Mouse (Mus musculus): ENCODE data around the gene Cyp4f39.

Gene Cyp4f39

DNA sequence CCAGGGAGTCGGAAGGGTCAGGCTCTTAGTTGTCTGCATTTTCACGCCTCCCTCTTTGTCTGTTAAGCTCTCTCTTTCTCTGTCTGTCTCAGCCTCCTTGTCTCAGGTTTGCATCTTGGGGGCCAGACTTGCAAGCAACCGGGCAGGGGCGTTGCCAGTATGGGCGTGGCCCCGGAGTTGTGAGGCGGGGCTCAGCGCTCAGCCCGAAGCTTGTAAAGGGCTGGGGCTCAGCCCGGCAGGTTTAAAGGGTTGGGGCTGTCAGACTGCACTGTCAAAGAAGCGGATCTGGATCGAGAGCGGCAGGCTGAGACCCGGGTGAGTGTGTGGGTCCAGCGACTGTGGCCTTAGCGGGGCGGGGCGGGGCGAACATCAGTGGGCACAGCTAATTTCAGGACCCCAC lies at the start of gene Cyp4f39:
Gene Cyp4f39, plus strand, starts transcription at position 242 of the 400 bp plus-strand sequence.
- peak; percentile 32 for DNase-seq (ENCODE audit: low spot score)

- DNase-seq (ENCODE audit: low spot score), result peak; percentile 81
Measured at GRCm38 (mm10) chr17:32402779-32403157, 49.8 kb upstream of the Cyp4f39 start.

DNA sequence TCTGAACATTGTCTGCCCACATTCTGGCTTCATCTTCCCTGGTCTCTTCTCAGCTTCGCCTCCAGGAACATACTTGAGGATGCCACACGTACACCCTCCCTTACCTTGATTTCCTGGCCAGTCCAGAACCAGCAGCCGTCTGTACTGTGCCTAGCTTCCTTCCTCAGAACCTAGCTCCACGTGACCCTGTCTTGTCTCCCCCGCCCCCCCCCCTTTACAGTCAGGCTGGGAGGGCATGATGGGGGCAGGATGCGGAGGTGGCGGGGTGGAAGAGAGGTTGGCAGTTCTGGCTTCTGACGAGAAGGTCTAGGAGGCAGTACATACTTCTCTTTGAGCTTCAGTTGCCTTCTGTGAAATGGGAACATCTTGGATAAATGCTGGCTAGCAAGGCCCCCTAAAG lies 49.1 kb upstream of the Cyp4f39 start, which contains the start of gene Rasal3:
Gene Rasal3, minus strand, starts transcription at position 167 of the 400 bp plus-strand sequence.
- DNase-seq (ENCODE audit: low spot score), result peak; percentile 83

- no peak for DNase-seq (ENCODE audit: low spot score)
Measured at GRCm38 (mm10) chr17:32411898-32412297, 40.6 kb upstream of the Cyp4f39 start.

- no peak for DNase-seq (ENCODE audit: low spot score)
Measured at GRCm38 (mm10) chr17:32415417-32416020, 37.0 kb upstream of the Cyp4f39 start.

DNA sequence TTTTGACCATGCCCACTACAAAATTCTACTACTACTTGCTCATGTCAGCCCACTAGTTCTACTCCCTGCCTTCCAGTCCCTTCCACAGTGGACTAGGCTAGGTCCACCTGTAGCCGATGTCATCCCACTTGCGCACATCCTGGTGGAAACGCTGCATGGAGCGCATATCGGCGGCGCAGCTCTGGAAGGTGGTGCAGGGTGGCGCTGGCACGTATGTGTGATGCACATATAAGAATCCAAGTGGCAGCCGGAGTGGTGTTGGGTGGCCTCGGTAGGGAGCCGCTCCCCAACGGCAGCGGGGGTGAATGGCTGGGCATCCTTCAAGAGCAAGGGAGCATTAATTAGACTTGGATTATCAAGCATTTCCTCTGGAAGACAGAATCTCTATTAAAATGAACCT lies 35.8 kb upstream of the Cyp4f39 start:
- no peak for DNase-seq (ENCODE audit: low spot score)

DNA sequence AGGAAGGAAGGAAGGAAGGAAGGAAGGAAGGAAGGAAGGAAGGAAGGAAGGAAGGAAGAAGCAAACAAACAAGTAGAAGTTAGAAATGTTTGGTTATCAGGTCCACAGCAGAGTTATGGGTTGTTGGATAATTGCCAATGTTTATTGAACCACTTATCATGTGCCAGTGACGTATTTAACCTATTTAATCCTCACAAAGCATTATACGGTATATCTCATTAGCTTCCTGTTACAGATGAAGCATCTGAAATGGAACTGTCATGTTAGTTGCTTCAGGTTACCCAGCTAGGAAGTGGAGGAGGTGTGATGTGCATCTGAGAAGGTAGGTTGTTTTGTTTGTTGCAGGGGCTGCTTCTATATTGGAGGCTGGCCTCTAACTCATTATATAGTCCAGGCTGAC lies 32.5 kb upstream of the Cyp4f39 start:
- no peak for DNase-seq (ENCODE audit: low spot score)

GRCm38 (mm10) chr17:32420781-32421180 lies 31.7 kb upstream of the Cyp4f39 start:
- DNase-seq (ENCODE audit: low spot score), result no peak

- DNase-seq (ENCODE audit: low spot score), result peak; percentile 78
Measured at GRCm38 (mm10) chr17:32424034-32424433, 28.5 kb upstream of the Cyp4f39 start, which contains the start of gene Pglyrp2. TSS of gene Pglyrp2 (minus strand) at chr17:32424167.

- no peak for DNase-seq (ENCODE audit: low spot score)
Measured at GRCm38 (mm10) chr17:32426610-32427009, 25.9 kb upstream of the Cyp4f39 start.

DNA sequence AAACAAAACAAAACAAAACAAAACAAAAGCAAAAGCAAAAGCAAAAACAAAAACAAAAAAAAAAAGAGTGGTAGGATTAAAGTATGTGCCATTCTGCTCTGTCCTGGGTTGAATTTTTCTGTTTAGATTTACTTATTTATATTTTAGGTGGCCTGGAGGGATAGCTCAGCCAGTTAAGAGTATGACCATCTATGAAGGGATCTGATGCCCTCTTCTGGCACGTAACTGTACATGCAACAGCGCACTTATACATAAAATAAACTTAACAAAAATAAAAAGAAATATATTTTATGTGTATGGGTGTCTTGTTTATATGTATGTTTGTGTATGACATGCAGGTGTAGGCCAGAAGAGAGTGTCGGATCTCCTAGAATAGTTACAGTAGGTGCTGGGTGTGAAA lies 20.6 kb upstream of the Cyp4f39 start:
- DNase-seq (ENCODE audit: low spot score), result peak; percentile 31

GRCm38 (mm10) chr17:32434324-32434723 lies 18.2 kb upstream of the Cyp4f39 start:
- no peak for DNase-seq (ENCODE audit: low spot score)

DNA sequence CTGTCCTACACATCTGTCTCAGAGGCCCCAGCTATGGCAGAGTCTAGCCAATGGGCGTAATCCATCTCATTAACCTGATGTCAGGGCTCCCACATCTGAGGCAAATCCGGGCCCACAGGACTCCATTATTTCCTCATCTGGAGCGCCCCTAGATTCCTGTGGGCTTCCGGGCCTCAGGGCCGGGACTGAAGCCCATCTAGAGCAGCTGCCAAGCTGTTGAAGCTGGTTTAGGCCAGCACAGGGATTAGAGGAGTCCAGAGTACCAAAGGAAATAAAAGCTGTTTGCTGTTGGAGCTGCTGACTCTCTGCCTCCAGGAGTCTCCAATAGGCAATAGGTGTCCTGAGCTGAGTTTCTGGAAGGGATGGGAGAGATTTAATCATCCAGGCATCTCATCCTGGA lies 17.4 kb upstream of the Cyp4f39 start:
- DNase-seq (ENCODE audit: low spot score), result no peak

DNA sequence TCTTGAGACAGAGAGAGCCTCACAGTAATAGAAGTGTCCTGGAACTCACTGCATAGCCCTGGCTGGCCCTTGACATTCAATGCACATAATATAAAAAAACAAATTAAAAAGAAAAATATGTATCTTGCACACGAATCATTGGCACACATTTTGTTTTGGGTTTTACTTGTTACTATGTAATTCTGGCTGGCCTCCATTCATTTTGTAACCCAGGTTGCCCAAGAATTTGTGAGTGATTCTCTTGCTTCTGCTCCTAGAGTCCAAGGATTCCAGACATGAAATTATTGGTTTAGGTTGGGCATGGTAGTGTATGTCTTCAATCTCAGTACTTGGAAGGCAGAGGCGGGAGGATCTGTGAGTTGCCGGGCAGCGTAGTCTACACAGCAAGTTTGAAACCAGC lies 15.4 kb upstream of the Cyp4f39 start:
- no peak for DNase-seq (ENCODE audit: low spot score)

DNA sequence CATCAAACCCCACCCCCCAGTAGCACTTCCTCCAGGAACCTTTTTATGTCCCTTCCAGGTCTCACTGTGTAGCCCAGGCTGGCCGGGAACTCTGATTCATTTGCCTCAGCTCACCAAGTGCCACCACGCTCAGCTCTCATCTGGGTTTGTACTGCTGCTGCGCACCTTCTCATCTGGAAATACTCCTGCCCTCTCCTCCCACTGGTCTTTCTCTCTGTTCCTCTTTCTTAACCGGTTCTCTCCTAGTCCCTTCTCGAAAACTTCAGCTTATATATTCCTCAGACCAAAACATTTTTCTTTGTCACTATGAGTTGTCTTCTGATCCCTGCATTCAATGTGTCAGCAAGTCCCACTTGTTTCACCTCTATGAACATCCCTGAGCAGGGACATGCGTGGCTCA lies 9.3 kb upstream of the Cyp4f39 start:
- no peak for DNase-seq (ENCODE audit: low spot score)

- no peak for DNase-seq (ENCODE audit: low spot score)
Measured at GRCm38 (mm10) chr17:32445016-32445415, 7.5 kb upstream of the Cyp4f39 start.

- DNase-seq (ENCODE audit: low spot score), result no peak
Measured at GRCm38 (mm10) chr17:32447195-32447594, 5.3 kb upstream of the Cyp4f39 start.

- no peak for DNase-seq (ENCODE audit: low spot score)
Measured at GRCm38 (mm10) chr17:32449042-32449441, 3.5 kb upstream of the Cyp4f39 start.

DNA sequence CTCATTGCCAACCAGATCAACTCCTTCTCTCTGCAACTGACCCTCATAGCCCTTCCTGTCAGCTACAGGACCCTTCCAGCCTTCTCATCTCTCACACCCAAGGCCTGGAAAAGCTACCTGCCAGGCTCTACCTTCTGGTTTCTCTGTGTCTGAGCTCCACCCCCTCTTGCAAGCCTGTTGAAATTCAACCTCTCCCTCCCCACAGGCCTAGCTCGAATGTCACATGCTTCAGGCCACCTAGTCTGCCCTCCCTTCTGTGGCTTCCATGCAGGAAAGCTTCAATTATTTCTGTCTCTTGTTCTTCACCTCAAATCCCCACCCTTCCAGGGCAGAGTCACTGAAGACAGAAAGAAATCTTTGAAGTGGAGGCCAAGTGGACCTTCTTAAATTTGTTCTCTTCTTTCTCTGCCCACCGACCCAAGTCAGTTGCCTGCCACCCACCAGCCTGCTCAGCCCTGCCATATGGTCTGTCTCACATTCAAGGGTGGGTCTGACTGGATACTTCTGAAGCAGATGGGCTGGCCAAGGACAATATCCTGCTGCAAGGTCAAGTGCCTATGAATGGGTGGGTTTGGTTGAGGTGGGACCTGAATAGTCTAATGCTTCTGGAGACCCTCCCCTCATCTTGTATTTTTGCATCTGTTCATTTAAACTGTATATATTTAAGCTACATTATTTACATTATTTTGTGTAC lies 1.5 kb upstream of the Cyp4f39 start:
- DNase-seq (ENCODE audit: low spot score), result no peak

DNA sequence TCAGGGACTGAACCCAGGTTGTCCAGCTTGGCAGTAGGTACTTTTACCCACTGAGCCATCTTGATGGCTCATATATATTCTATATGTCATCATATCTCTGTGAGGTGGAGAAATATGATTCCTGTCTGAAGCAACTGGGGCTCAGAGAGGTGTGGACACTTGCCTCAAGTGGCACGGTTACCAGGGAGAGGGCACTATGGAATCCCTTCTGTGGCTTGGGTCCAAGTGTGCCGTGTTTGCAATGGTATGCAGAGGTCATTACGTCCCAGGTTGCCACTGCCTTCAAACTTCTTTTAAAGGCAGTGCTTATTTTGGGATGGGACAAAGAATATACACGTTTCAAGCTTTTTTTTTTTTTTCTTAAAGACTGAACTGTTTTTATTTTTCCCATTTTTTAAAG lies 1.7 kb downstream of the Cyp4f39 start:
- no peak for DNase-seq (ENCODE audit: low spot score)

DNA sequence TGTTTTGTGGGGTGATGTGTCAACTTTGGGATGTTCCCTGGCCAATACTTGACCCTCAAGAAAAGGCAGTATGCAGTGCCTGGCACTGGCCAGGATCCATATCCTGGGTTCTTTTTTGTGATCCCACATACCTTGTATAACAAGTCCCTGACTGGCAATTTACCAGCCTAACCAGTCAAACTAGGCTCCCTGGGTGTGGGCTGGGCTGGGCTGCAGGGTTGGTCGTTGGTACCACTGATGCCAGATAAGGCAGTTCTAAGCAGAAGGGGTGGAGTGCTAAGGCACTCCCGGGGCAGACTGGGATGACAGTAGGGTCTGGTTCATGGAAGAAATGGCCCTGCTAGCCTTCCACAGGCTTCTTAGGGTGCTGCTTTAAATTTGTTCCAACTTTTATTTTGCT lies 2.5 kb downstream of the Cyp4f39 start:
- DNase-seq (ENCODE audit: low spot score), result no peak

GRCm38 (mm10) chr17:32468494-32468893 lies 16.0 kb downstream of the Cyp4f39 start:
- no peak for DNase-seq (ENCODE audit: low spot score)

DNA sequence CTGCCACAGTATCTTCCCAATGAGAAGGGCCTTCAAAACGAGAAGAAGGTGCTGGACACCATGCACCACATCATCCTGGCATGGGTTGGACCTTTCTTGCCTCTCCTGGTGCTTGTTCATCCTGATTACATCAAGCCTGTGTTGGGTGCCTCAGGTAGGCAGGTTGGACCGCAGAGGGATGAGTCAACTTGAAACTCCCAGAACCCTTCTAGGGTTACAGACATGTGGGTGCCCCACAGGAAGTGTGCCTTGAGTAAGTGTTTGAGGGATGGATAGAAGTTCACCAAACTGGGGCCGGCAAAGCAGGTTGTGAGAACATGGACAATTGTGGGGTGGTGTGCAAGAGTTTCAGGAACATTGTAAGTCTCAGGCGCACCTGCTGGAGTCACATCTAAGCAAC lies 18.3 kb downstream of the Cyp4f39 start:
- DNase-seq (ENCODE audit: low spot score), result no peak

DNA sequence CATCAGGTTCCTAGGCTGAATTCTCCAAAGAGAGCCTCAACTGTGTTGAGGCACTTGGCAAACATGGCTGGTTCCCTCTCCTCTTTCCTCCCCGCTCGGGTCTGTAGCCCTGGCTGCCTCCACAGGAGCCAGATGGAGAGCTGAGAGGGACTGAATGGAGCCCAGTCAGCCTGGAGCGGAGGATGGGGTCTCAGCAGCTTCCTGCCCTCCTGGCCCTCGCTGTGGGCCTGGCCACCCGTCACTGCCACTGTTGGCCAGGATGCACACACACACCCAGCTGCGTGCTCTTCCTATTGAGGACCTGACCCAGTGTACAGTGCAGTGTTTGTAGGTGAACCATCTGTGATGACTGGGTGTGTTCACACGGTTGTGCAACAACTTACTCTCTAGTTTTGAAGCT lies 19.7 kb downstream of the Cyp4f39 start:
- no peak for DNase-seq (ENCODE audit: low spot score)

Data from T-cell, adult 2 months (primary cell).